19 mouse cellular contexts compared by ENCODE assay signal in the genomic region with DNA sequence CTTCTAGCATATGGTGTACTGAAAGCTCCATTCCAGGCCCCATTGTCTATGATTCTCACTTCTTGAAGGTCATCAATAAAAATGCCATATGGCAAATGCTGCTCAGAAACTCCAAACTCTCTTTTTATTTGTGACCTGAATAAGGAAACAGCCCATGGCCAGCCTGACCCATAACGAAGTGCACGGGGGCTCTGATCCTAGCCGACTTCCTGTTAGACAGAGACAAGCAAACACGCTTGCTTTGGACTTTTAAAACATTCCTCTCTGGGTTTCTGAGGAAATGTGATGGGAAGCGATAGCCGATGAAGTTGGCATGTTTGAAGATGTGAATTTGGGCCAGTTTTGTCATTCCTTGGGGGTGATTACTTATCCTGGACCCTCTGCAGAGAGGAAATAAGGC.
"Had no signal": no experiment of that assay in that cellular context is flagged by ENCODE, and none has a peak within 500 bp of the region (broad histone marks: within the 10 kb centered on the region; RNA-seq: fewer than 3 reads in every experiment).

No protein-coding gene starts in this region.

- H3K9me3 ChIP-seq: liver, embryonic 13.5 days; neural tube, embryonic 12.5 days; neural tube, embryonic 15.5 days had no signal

- H3K27me3 ChIP-seq: liver, embryonic 13.5 days; neural tube, embryonic 12.5 days; neural tube, embryonic 15.5 days had no signal

- H3K4me3 ChIP-seq: liver, embryonic 13.5 days; neural tube, embryonic 12.5 days; neural tube, embryonic 15.5 days had no signal

- H3K27ac ChIP-seq: hindbrain, postnatal 0 days; kidney, postnatal 0 days; liver, embryonic 13.5 days; neural tube, embryonic 12.5 days; neural tube, embryonic 15.5 days; stomach, postnatal 0 days had no signal

- ATAC-seq: hindbrain, postnatal 0 days; inflammation-experienced regulatory T-cells, adult 6 months; intestine, embryonic 16.5 days had no signal

- H3K4me2 ChIP-seq: liver, embryonic 13.5 days; midbrain, embryonic 11.5 days; neural tube, embryonic 12.5 days; neural tube, embryonic 15.5 days had no signal

- DNase-seq: kidney, adult 8-10 months; kidney, postnatal 4 days; left cerebral cortex, postnatal 4 days; liver, embryonic 13.5 days; midbrain, embryonic 14.5 days; right cerebral cortex, adult 18-20 months; right cerebral cortex, postnatal 14 days; right cerebral cortex, postnatal 4 days; thymus, adult 2 months; thymus, postnatal 14 days; thymus, postnatal 4 days had no signal

- H3K4me1 ChIP-seq: liver, embryonic 13.5 days; neural tube, embryonic 12.5 days; neural tube, embryonic 15.5 days had no signal

- H3K36me3 ChIP-seq: liver, embryonic 13.5 days; neural tube, embryonic 12.5 days; neural tube, embryonic 15.5 days had no signal

- H3K9ac ChIP-seq: liver, embryonic 13.5 days; neural tube, embryonic 12.5 days; neural tube, embryonic 15.5 days had no signal
